Mouse (Mus musculus): ENCODE data around the gene Olfr521. TPM values are rescaled to one million over a fixed set of nuclear protein-coding genes. Genes with fewer than 3 reads are reported as not detected.
"Not testable (repeated sequence)": the region's sequence is repeated elsewhere in the genome, so short reads cannot be mapped to it uniquely, and the experiment has no call there.

The Olfr521 gene
- polyA plus RNA-seq (2012; rRNA removed), result not detected in 2 replicates

DNA sequence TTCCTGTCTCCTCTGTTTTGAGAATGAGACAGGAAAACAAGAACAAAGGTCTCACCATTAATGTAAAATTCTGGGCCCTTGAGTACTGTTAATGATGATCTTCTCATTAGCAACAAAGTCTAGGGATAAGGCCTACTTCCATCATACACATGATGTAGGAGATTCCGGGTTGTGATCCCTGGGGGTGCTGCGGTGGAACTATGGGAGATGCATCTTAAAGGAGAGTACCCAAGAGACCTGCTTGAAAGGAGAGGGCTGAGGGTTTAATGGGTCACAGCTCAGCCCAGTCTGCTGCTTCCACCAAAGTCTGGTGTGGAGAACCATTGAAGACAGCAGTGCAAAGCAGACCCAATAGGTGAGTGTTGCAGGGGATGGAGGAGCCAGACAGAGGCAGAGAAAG lies at the start of gene Olfr521:
TSS of gene Olfr521 (plus strand) at position 301 of the 400 bp plus-strand sequence.
- Histone ChIP-seq H3K36me3 (ENCODE audit: control insufficient read depth, insufficient read depth, low read length) (no peaks in the 10 kb centered on the region), H3K27ac (ENCODE audit: insufficient read depth, low read depth, low read length) (no peak within 1 kb of the TSS), H3K27me3 (replicated peaks; ENCODE audit: control insufficient read depth, insufficient read depth, low read length) (no peaks in the 10 kb centered on the region), H3K4me3 (ENCODE audit: insufficient read depth, low read depth, low read length) (no peak within 1 kb of the TSS), H3K4me1 (ENCODE audit: control insufficient read depth, insufficient read depth, low read length) (no peaks in the 10 kb centered on the region)
- no peak for DNase-seq
- no peak for TF ChIP-seq POLR2A (IDR thresholded peaks at IDR 0.05; ENCODE audit: low read depth, low read length)
- no peak for TF ChIP-seq CTCF (conservative IDR thresholded peaks at IDR 0.05; ENCODE audit: insufficient read depth, insufficient read length, low read depth, low read length)
- 89% methylated on average over 2 of the region's 2 CpGs for WGBS

GRCm38 (mm10) chr7:99716536-99716935 lies 46.8 kb upstream of the Olfr521 start:
- TF ChIP-seq POLR2A (IDR thresholded peaks at IDR 0.05; ENCODE audit: low read depth, low read length), result no peak
- no peak for TF ChIP-seq CTCF (conservative IDR thresholded peaks at IDR 0.05; ENCODE audit: insufficient read depth, insufficient read length, low read depth, low read length)
- H3K4me1 ChIP-seq (ENCODE audit: control insufficient read depth, insufficient read depth, low read length), result no peaks in the 10 kb centered on the region
- no peak overlapping the region for H3K27ac ChIP-seq (ENCODE audit: insufficient read depth, low read depth, low read length)
- DNase-seq, result no peak
- H3K27me3 ChIP-seq (replicated peaks; ENCODE audit: control insufficient read depth, insufficient read depth, low read length), result no peaks in the 10 kb centered on the region
- WGBS, result 92% methylated on average over 2 of the region's 2 CpGs
- no peaks in the 10 kb centered on the region for H3K36me3 ChIP-seq (ENCODE audit: control insufficient read depth, insufficient read depth, low read length)
- H3K4me3 ChIP-seq (ENCODE audit: insufficient read depth, low read depth, low read length), result no peak overlapping the region

GRCm38 (mm10) chr7:99729973-99730372 lies 33.3 kb upstream of the Olfr521 start, which contains the start of gene Olfr520:
Gene Olfr520, plus strand, starts transcription at chr7:99730273.
- WGBS, result 75% methylated on average over 2 of the region's 2 CpGs
- TF ChIP-seq POLR2A (IDR thresholded peaks at IDR 0.05; ENCODE audit: low read depth, low read length) (no peak), CTCF (conservative IDR thresholded peaks at IDR 0.05; ENCODE audit: insufficient read depth, insufficient read length, low read depth, low read length) (no peak)
- Histone ChIP-seq H3K36me3 (ENCODE audit: control insufficient read depth, insufficient read depth, low read length) (no peaks in the 10 kb centered on the region), H3K4me1 (ENCODE audit: control insufficient read depth, insufficient read depth, low read length) (no peaks in the 10 kb centered on the region), H3K27me3 (replicated peaks; ENCODE audit: control insufficient read depth, insufficient read depth, low read length) (no peaks in the 10 kb centered on the region), H3K27ac (ENCODE audit: insufficient read depth, low read depth, low read length) (no peak within 1 kb of the TSS), H3K4me3 (ENCODE audit: insufficient read depth, low read depth, low read length) (no peak within 1 kb of the TSS)
- no peak for DNase-seq

DNA sequence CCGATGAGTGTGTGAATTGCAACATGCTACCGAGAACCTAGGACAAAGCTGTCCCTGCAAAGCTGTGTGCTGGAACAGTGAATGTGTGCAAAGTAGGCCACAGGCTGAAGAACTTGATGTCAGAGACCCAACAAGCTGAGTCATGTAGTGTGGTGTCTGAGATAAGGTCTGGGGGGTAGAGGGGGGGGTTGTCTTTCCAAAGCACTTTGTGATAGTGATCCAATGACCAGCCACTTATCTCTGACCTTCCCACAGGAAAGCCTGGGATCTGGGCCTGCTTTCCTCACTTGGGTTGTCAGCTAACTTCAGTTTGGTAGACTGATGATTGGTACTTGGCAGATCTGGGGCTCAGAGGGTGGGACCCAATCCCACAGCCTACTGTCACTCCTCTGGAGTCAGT lies 28.7 kb upstream of the Olfr521 start:
- 89% methylated on average over 2 of the region's 2 CpGs for WGBS
- TF ChIP-seq CTCF (conservative IDR thresholded peaks at IDR 0.05; ENCODE audit: insufficient read depth, insufficient read length, low read depth, low read length), result no peak
- TF ChIP-seq POLR2A (IDR thresholded peaks at IDR 0.05; ENCODE audit: low read depth, low read length), result no peak

DNA sequence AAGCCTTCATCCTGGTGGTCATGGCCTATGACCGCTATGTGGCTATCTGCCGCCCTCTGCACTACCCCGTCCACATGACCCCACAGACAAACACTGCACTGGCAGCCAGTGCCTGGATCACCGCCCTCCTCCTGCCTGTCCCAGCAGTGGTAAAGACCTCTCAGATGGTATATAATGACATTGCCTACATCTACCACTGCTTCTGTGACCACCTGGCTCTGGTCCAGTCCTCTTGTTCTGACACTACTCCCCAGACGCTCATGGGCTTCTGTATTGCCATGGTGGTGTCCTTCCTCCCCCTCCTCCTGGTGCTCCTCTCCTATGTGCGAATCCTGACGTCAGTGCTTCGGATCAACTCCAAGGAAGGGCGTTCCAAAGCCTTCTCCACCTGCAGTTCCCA lies 27.8 kb upstream of the Olfr521 start:
- 96% methylated on average over 9 of the region's 9 CpGs for WGBS
- not testable (repeated sequence) for H3K4me3 ChIP-seq (ENCODE audit: insufficient read depth, low read depth, low read length); H3K27me3 ChIP-seq (replicated peaks; ENCODE audit: control insufficient read depth, insufficient read depth, low read length)

More for the DNA sequence above, 28.7 kb upstream of the Olfr521 start:
- no peak for DNase-seq
- H3K4me1 ChIP-seq (ENCODE audit: control insufficient read depth, insufficient read depth, low read length), result no peaks in the 10 kb centered on the region
- H3K36me3 ChIP-seq (ENCODE audit: control insufficient read depth, insufficient read depth, low read length), result no peaks in the 10 kb centered on the region
- no peaks in the 10 kb centered on the region for H3K27me3 ChIP-seq (replicated peaks; ENCODE audit: control insufficient read depth, insufficient read depth, low read length)
- no peak overlapping the region for H3K4me3 ChIP-seq (ENCODE audit: insufficient read depth, low read depth, low read length)
- no peak overlapping the region for H3K27ac ChIP-seq (ENCODE audit: insufficient read depth, low read depth, low read length)

GRCm38 (mm10) chr7:99739276-99739675 lies 24.0 kb upstream of the Olfr521 start:
- TF ChIP-seq CTCF (conservative IDR thresholded peaks at IDR 0.05; ENCODE audit: insufficient read depth, insufficient read length, low read depth, low read length), result no peak
- no peak for TF ChIP-seq POLR2A (IDR thresholded peaks at IDR 0.05; ENCODE audit: low read depth, low read length)
- Histone ChIP-seq H3K27me3 (replicated peaks; ENCODE audit: control insufficient read depth, insufficient read depth, low read length) (no peaks in the 10 kb centered on the region), H3K4me1 (ENCODE audit: control insufficient read depth, insufficient read depth, low read length) (no peaks in the 10 kb centered on the region), H3K4me3 (ENCODE audit: insufficient read depth, low read depth, low read length) (no peak overlapping the region), H3K36me3 (ENCODE audit: control insufficient read depth, insufficient read depth, low read length) (no peaks in the 10 kb centered on the region), H3K27ac (ENCODE audit: insufficient read depth, low read depth, low read length) (no peak overlapping the region)
- no peak for DNase-seq
- WGBS, result 30% methylated on average over 9 of the region's 9 CpGs

More for the DNA sequence above, 27.8 kb upstream of the Olfr521 start:
- not testable (repeated sequence) for H3K36me3 ChIP-seq (ENCODE audit: control insufficient read depth, insufficient read depth, low read length); DNase-seq; H3K27ac ChIP-seq (ENCODE audit: insufficient read depth, low read depth, low read length); H3K4me1 ChIP-seq (ENCODE audit: control insufficient read depth, insufficient read depth, low read length)

GRCm38 (mm10) chr7:99781385-99781784 lies 18.1 kb downstream of the Olfr521 start:
- Histone ChIP-seq H3K36me3 (ENCODE audit: control insufficient read depth, insufficient read depth, low read length) (no peaks in the 10 kb centered on the region), H3K4me3 (ENCODE audit: insufficient read depth, low read depth, low read length) (no peak overlapping the region), H3K27ac (ENCODE audit: insufficient read depth, low read depth, low read length) (no peak overlapping the region), H3K27me3 (replicated peaks; ENCODE audit: control insufficient read depth, insufficient read depth, low read length) (no peaks in the 10 kb centered on the region), H3K4me1 (ENCODE audit: control insufficient read depth, insufficient read depth, low read length) (no peaks in the 10 kb centered on the region)
- TF ChIP-seq CTCF (conservative IDR thresholded peaks at IDR 0.05; ENCODE audit: insufficient read depth, insufficient read length, low read depth, low read length), result no peak
- TF ChIP-seq POLR2A (IDR thresholded peaks at IDR 0.05; ENCODE audit: low read depth, low read length), result no peak
- 46% methylated on average over 5 of the region's 5 CpGs for WGBS
- DNase-seq, result no peak

DNA sequence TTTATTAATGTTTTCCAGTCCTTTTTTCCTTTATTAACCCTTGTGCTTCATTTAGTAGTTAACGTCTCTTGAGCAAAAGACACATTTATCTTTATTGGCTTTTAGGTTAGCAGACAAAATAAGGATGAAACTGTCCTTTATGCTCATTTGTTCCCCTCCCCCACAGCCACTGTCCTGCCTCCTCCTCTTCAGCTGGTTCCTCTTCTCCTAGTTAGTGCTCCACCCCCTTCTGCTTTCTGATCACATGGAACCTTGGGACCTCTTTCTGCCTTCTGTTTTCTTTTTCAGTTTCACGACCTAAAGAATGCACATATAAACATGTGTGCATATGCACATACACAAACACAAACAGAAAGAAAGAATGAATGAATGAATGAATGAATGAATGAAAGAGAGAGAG lies 18.6 kb downstream of the Olfr521 start:
- Histone ChIP-seq H3K4me1 (ENCODE audit: control insufficient read depth, insufficient read depth, low read length) (no peaks in the 10 kb centered on the region), H3K36me3 (ENCODE audit: control insufficient read depth, insufficient read depth, low read length) (no peaks in the 10 kb centered on the region), H3K27me3 (replicated peaks; ENCODE audit: control insufficient read depth, insufficient read depth, low read length) (no peaks in the 10 kb centered on the region), H3K4me3 (ENCODE audit: insufficient read depth, low read depth, low read length) (no peak overlapping the region), H3K27ac (ENCODE audit: insufficient read depth, low read depth, low read length) (no peak overlapping the region)
- WGBS, result 59% methylated on average over 2 of the region's 2 CpGs
- peak; percentile 12 for DNase-seq
- TF ChIP-seq CTCF (conservative IDR thresholded peaks at IDR 0.05; ENCODE audit: insufficient read depth, insufficient read length, low read depth, low read length), result no peak
- no peak for TF ChIP-seq POLR2A (IDR thresholded peaks at IDR 0.05; ENCODE audit: low read depth, low read length)
